Mouse (Mus musculus) thymus, postnatal 0 days (tissue): ENCODE measurements around the gene Nrxn3. TPM values are rescaled to one million over a fixed set of nuclear protein-coding genes. Genes with fewer than 3 reads are reported as not detected.

Source experiments
- DNase-seq: peaks from one replicate; pipeline ENCODE4 v3.0.0-alpha.2; 2015; ENCODE audit warnings: low spot score
- polyA plus RNA-seq: library from polyadenylated mRNA; unstranded; fragments of >200 nt; fragmentation: Nextera tagmentation; extraction: Ambion mirVana; gene quantifications from 2 replicates; pipeline ENCODE4 v1.2.1, GENCODE M21; 2015

Gene Nrxn3
- polyA plus RNA-seq, 1 experiment from 2014 or later: 0.17 TPM

DNA sequence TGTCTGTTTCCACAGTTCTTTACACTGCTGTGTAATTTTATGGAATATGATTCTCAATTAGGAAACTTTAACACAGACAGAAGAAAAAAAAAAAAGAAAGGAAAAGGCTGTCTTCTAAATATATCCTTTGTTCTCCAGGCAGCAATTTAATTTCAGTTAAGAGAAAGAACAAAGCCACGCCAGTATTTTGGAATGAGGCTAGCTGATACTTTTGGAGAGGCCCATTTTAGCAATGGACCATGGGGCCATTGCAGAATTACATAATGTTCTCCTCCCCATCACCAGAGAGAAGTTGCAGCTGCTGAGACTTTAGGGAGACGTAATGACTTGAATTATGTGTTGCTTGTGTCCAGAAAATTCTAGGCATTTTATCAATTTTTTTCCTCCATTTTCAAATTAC, 963.0 kb downstream of the Nrxn3 start:
- no peak for DNase-seq

GRCm38 (mm10) chr12:89689086-89689485, 966.4 kb downstream of the Nrxn3 start:
- no peak for DNase-seq

DNA sequence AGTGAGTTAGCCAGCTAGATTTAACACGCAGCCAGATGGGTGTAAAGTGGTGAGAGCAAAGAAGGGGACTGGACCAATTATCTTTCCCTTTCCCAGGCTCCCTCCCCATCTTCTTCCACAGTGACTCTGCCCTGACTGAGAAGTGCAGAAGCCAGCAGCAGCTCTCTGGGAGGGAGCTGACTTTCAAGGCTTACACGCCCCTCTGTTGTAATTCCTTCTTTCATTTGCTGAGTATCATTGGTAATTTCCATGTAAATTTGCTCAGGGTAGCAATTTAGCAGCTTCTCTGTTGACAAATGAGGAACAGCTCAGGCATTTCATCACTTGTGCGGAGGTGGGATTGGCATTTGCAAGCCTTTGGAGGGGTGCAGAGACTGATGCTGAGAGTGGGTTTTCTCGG, 976.8 kb downstream of the Nrxn3 start:
- DNase-seq: no peak

GRCm38 (mm10) chr12:89700937-89701458, 978.3 kb downstream of the Nrxn3 start:
- no peak for DNase-seq

GRCm38 (mm10) chr12:89702931-89703330, 980.3 kb downstream of the Nrxn3 start:
- no peak for DNase-seq

DNA sequence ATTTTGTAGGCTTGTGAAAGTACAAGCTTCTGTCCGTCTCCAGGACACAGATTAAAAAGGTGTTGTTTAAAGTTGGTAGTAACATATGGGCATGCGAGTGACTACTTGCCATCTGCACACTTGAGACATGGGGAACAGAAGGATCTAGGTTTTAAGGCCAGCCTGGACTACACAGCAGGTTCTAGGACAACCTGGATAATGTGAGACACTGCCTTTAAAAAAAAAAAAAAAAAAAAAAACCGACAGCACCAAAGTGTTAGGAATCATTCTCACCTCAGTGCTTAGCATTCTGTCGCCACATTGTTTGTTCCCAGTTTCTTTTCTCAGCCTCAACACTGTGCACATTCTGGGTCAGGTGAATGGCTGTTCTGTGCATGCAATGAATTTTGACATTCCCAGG, 985.2 kb downstream of the Nrxn3 start:
- no peak for DNase-seq

DNA sequence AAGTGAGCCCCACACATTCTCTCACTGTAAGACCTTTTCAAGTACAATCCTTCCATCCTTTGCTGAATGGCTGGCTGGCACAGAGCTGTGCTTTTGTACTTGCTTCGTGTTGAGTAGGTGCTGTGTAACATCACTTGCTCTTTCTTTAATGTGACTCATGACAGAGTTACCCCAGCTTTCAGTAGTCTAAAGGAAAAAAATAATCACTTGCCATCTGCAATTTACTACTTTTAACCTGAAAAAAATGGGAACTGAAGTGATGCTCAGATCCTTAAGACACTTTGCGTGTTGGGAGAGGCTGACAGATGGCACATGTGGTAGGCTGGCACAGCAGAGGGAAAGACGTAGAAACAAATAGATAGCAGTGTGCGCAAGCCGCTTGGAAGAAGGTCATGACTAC, 987.8 kb downstream of the Nrxn3 start:
- no peak for DNase-seq

DNA sequence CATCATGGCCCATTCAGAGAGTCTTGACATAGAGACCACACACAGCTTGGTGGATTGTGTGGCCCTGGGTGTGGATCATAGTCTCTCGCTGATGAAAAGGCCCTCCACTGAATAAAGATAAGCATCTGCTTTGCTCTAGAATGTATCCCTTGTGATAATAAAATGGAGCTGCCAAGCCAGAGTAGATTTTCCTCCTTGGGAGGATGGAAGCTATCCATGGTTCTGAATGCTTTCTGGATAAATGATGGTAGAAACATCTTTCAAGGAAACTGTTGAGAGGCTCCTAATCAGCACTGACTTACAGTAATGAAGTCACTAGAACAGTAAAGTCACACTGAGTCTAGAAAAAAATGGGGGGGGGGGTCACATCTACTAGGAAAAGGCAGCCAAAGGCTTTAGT, 989.1 kb downstream of the Nrxn3 start:
- no peak for DNase-seq

GRCm38 (mm10) chr12:89719194-89720080, 996.8 kb downstream of the Nrxn3 start:
- peak; percentile 50 for DNase-seq

DNA sequence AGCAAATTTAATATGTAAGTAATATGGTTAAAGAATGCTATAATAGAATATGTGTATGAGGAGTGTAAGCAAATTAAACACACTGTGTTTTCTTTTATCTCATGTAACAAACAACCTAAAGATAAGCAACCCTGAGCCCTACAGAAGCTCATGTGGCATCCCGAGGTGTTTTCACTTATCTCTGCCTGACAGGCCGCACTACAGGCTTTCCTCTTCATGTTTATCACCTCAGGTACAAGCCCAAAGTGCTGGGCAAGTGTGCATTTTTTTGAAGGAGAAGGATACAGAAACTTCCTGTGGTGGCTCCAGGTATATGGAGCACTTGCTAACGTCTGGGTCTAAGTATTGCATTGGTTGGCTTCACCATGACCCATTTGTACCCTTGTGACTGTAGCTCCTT, 998.3 kb downstream of the Nrxn3 start:
- DNase-seq: no peak

- no peak for DNase-seq
These were observed 999.8 kb downstream of the Nrxn3 start for GRCm38 (mm10) chr12:89722462-89722861.

DNA sequence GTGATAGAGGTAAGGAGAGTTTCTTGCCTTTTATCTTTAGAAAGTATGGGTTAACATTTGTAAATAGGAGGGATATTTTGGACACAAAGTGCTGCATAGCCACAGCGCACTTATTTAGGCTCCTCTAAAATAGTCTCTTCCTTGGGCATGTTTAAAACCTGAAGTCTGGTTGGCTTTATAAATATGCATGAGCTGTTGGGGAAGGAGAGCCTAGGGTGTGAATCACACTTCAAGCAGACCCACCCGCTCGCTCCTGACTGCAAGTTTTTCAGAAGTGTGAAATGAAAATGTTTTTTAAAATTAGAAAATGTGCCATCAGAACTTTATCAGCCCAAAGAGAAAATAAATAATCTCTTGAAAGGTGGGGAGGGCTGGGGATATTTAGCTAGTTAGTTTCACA, 1001.4 kb downstream of the Nrxn3 start:
- no peak for DNase-seq

DNA sequence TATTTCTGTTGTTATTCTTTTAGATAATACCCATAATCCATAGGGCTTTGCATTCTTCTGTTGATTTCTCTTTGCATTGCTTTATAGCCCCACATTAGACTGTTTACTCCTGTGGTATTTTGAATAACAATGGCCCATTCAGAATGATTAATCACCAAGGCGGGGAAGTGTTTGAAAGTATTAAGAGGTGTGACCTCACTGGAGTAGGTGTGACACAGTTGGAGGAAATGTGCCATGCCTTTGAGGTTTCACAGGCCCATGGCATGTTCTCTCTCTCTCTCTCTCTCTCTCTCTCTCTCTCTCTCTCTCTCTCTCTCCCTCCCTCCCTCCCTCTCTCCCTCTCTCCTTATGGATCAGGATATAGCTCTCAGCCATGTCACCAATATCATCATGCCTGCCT, 1019.6 kb downstream of the Nrxn3 start:
- no peak for DNase-seq

- no peak for DNase-seq
These were observed 1020.1 kb downstream of the Nrxn3 start for GRCm38 (mm10) chr12:89742796-89743195.

GRCm38 (mm10) chr12:89764191-89765082, 1041.8 kb downstream of the Nrxn3 start:
- DNase-seq: no peak

DNA sequence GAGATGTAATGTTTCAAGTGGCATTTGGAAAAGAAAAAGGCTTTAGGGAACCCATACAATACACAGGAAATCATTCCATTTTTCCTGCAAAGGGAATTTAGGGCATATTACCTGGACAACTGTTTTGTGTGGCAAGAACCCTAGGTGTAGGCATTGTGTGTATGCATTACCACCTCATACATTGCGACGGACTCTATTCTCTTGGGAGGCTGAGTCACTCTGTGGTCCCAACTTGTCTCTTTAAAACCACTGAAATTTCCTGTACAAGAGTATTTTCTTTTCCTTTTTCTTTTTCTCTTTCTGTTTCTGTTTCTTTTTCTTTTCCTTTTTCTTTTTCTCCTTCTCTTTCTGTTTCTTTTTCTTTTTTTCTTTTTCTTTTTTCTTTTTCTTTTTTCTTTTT, 1042.5 kb downstream of the Nrxn3 start:
- DNase-seq: no peak

DNA sequence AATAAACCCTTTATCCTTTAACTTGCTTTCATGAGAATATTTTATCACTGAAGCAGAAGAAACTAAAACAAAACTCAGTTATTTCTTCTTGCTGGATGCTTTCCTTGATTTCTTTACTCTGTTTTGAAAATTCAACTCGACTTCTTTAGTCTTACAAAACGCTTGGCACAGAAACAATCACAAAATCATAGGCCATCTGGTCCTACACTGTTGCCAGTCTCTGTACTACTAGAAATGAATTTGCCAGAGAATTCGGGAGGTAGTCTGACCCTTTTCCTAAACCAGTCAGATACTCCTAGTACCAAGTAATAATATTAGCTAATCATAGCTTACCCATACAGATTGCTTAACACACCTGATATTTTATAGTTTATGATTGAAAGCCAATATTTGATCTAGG, 1066.1 kb downstream of the Nrxn3 start:
- DNase-seq: no peak

- no peak for DNase-seq
These were observed 1067.3 kb downstream of the Nrxn3 start for GRCm38 (mm10) chr12:89789981-89790380.

DNA sequence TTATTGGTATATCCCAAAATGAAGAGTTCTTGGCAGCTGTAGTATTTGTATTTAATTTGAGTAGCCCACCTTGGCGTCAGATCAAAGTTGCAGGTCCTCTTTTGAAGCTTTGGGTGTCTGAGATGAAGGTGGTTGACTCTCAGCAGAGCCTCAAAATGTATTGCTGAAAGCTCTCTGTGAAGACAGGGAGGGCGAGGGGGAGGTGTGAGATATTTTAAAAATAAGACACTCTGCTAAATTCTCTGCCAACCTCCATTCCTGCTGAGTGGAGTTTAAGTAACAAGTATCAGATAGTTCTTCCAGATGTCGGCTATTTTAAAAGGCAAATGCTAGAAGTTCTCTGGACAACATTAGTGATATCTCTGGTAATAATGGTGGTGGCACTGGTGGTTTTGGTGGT, 1069.2 kb downstream of the Nrxn3 start:
- no peak for DNase-seq

DNA sequence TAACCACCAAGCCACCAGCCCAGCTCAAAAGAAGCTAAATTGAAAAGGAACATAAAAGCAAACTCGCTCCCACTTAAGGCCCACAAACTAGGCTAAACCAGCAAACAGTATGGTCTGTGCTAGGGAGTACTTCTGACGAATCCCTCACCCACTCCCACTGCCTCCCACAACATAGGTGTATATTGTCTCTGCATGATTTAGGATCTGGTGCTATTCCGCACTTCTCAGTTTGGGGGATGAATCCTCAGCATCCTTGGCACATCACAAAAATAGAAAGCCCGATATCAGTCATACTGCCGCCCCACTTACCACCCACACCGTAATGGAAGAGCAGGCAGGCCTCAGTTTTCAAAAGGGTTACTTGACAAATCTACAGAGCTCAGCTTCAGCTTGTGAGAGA, 1072.1 kb downstream of the Nrxn3 start:
- DNase-seq: no peak

GRCm38 (mm10) chr12:89808217-89808616, 1085.5 kb downstream of the Nrxn3 start:
- no peak for DNase-seq

DNA sequence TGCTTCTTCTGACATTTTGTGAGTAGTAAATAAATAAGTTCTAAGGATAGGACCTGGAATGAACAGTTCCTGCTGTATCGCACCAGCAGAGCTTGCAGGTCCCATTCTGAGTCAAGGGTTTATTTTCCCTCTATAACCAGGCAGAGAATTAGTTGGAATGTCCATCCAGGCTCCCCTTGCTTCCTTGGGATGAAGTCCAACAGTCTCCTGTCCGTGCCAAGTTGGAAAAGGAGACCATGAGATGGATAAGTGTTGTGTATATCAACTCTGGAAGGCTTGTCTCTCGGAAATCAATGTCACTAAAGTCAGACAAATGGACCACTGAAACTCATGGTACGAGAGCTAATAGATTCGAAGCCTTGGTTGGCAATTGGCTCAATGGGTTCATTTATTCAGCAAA, 1087.5 kb downstream of the Nrxn3 start:
- DNase-seq: no peak
